Comparison of ENCODE assay signal across 17 mouse cellular contexts in genomic region chr9:43700226-43700579, GRCm38 (mm10). TPM values are rescaled to one million over a fixed set of nuclear protein-coding genes. Genes with fewer than 3 reads are reported as not detected.
DNase-seq lines count a peak whose midpoint lies in the region; ATAC-seq lines count a peak whose summit lies in the region.
"Had no signal": no experiment of that assay in that cellular context is flagged by ENCODE, and none has a peak within 500 bp of the region (broad histone marks: within the 10 kb centered on the region; RNA-seq: fewer than 3 reads in every experiment).

No protein-coding gene starts in this region.

- H3K4me1 ChIP-seq in midbrain, embryonic 12.5 days, result peaks cover 21% of the 10 kb centered on the region
- peaks cover 13% of the 10 kb centered on the region for H3K4me1 ChIP-seq in midbrain, embryonic 15.5 days
- H3K4me1 ChIP-seq in forebrain, embryonic 16.5 days (replicated peaks; ENCODE audit: control insufficient read depth, insufficient read depth, low read length), result peaks cover 16% of the 10 kb centered on the region
- H3K4me1 ChIP-seq in hindbrain, embryonic 16.5 days (ENCODE audit: control insufficient read depth, insufficient read depth, low read depth, low read length), result peaks cover 10% of the 10 kb centered on the region
- H3K4me1 ChIP-seq in neural tube, embryonic 14.5 days (ENCODE audit: control insufficient read depth, insufficient read depth, low read length), result peaks cover 5% of the 10 kb centered on the region
- H3K4me1 ChIP-seq in limb, embryonic 10.5 days, result peaks cover 6% of the 10 kb centered on the region; the same call in 1 of the 2 replicates
- H3K4me1 ChIP-seq: heart, embryonic 12.5 days; limb, embryonic 15.5 days had no signal

- no peaks in the 10 kb centered on the region for H3K36me3 ChIP-seq in midbrain, embryonic 12.5 days
- H3K36me3 ChIP-seq in midbrain, embryonic 15.5 days (replicated peaks), result no peaks in the 10 kb centered on the region
- no peaks in the 10 kb centered on the region for H3K36me3 ChIP-seq in forebrain, embryonic 16.5 days (ENCODE audit: control insufficient read depth, insufficient read depth)
- no peaks in the 10 kb centered on the region for H3K36me3 ChIP-seq in hindbrain, embryonic 16.5 days (ENCODE audit: control insufficient read depth, insufficient read depth, low read length)
- H3K36me3 ChIP-seq in neural tube, embryonic 14.5 days (ENCODE audit: control insufficient read depth, insufficient read depth, low read length), result no peaks in the 10 kb centered on the region
- H3K36me3 ChIP-seq in limb, embryonic 10.5 days, result no peaks in the 10 kb centered on the region
- H3K36me3 ChIP-seq: heart, embryonic 12.5 days; kidney, embryonic 15.5 days; limb, embryonic 15.5 days had no signal

- no peak overlapping the region for H3K9ac ChIP-seq in midbrain, embryonic 12.5 days (replicated peaks)
- no peak overlapping the region for H3K9ac ChIP-seq in midbrain, embryonic 15.5 days
- no peak overlapping the region for H3K9ac ChIP-seq in forebrain, embryonic 16.5 days (replicated peaks; ENCODE audit: low read depth, low read length)
- H3K9ac ChIP-seq in hindbrain, embryonic 16.5 days (ENCODE audit: low read depth, low read length), result no peak overlapping the region
- H3K9ac ChIP-seq in neural tube, embryonic 14.5 days (replicated peaks; ENCODE audit: low read depth, low read length), result no peak overlapping the region
- H3K9ac ChIP-seq: heart, embryonic 12.5 days; kidney, embryonic 15.5 days; limb, embryonic 15.5 days had no signal

- H3K27me3 ChIP-seq in midbrain, embryonic 12.5 days, result no peaks in the 10 kb centered on the region
- H3K27me3 ChIP-seq in midbrain, embryonic 15.5 days (replicated peaks), result no peaks in the 10 kb centered on the region
- H3K27me3 ChIP-seq in forebrain, embryonic 16.5 days (replicated peaks; ENCODE audit: control insufficient read depth, insufficient read depth, low read length), result no peaks in the 10 kb centered on the region
- no peaks in the 10 kb centered on the region for H3K27me3 ChIP-seq in hindbrain, embryonic 16.5 days (replicated peaks; ENCODE audit: control insufficient read depth, insufficient read depth, low read length)
- H3K27me3 ChIP-seq in neural tube, embryonic 14.5 days (ENCODE audit: control insufficient read depth, insufficient read depth, low read length), result no peaks in the 10 kb centered on the region
- no peaks in the 10 kb centered on the region for H3K27me3 ChIP-seq in limb, embryonic 10.5 days (ENCODE audit: low read depth, poor library complexity, severe bottlenecking)
- H3K27me3 ChIP-seq: kidney, embryonic 15.5 days; limb, embryonic 15.5 days had no signal

- H3K27ac ChIP-seq in midbrain, embryonic 12.5 days (replicated peaks), result peak overlapping the region; percentile 76; the same call in 1 of the 2 replicates
- no peak overlapping the region for H3K27ac ChIP-seq in midbrain, embryonic 15.5 days
- peak overlapping the region; percentile 89 for H3K27ac ChIP-seq in forebrain, embryonic 16.5 days (ENCODE audit: low read length)
- H3K27ac ChIP-seq in hindbrain, embryonic 16.5 days (ENCODE audit: low read depth, low read length), result peak overlapping the region; percentile 24; the same call in 1 of the 2 replicates
- H3K27ac ChIP-seq in neural tube, embryonic 14.5 days (ENCODE audit: low read depth, low read length), result peak overlapping the region; percentile 66; the same call in 1 of the 2 replicates
- H3K27ac ChIP-seq in limb, embryonic 10.5 days, result no peak overlapping the region
- H3K27ac ChIP-seq: kidney, embryonic 15.5 days; limb, embryonic 15.5 days had no signal

- WGBS in midbrain, embryonic 12.5 days, result 69% methylated on average over 3 of the region's 3 CpGs
- 51% methylated on average over 3 of the region's 3 CpGs for WGBS in midbrain, embryonic 15.5 days
- 48% methylated on average over 3 of the region's 3 CpGs for WGBS in forebrain, embryonic 16.5 days
- 50% methylated on average over 3 of the region's 3 CpGs for WGBS in hindbrain, embryonic 16.5 days
- WGBS in neural tube, embryonic 14.5 days, result 46% methylated on average over 3 of the region's 3 CpGs
- WGBS in limb, embryonic 10.5 days, result 69% methylated on average over 3 of the region's 3 CpGs

- no peak overlapping the region for H3K4me3 ChIP-seq in midbrain, embryonic 12.5 days
- H3K4me3 ChIP-seq in midbrain, embryonic 15.5 days, result no peak overlapping the region
- H3K4me3 ChIP-seq in forebrain, embryonic 16.5 days (replicated peaks; ENCODE audit: low read length), result no peak overlapping the region
- H3K4me3 ChIP-seq in hindbrain, embryonic 16.5 days (ENCODE audit: low read length), result no peak overlapping the region
- H3K4me3 ChIP-seq in neural tube, embryonic 14.5 days (ENCODE audit: low read depth, low read length), result no peak overlapping the region
- H3K4me3 ChIP-seq in limb, embryonic 10.5 days, result no peak overlapping the region
- H3K4me3 ChIP-seq: heart, embryonic 12.5 days; kidney, embryonic 15.5 days; limb, embryonic 15.5 days had no signal

- peak; percentile 27; the same call in 1 of the 2 replicates for ATAC-seq in midbrain, embryonic 12.5 days (ENCODE audit: low FRiP score, low read depth)
- ATAC-seq in midbrain, embryonic 15.5 days (replicated peaks), result no peak; the same call in 1 of the 2 replicates
- peak; percentile 82 for ATAC-seq in forebrain, embryonic 16.5 days
- ATAC-seq in hindbrain, embryonic 16.5 days, result no peak; the same call in 1 of the 2 replicates
- no peak for ATAC-seq in neural tube, embryonic 14.5 days (ENCODE audit: low read depth)
- no peak for ATAC-seq in inflammation-experienced regulatory T-cells, adult 6 months
- ATAC-seq: intestine, embryonic 16.5 days had no signal

- DNase-seq in limb, embryonic 10.5 days (ENCODE audit: low spot score), result no peak
- no peak for DNase-seq in ovary, postnatal 36 days (ENCODE audit: low spot score)
- DNase-seq: adrenal gland, postnatal 10 days; cerebellum, adult 9-10 months; gastrocnemius, postnatal 14 days; lung, postnatal 10 days; thymus, postnatal 25 days had no signal

- H3K4me2 ChIP-seq in midbrain, embryonic 12.5 days (replicated peaks), result no peak overlapping the region
- no peak overlapping the region for H3K4me2 ChIP-seq in midbrain, embryonic 15.5 days
- no peak overlapping the region; the same call in 1 of the 2 replicates for H3K4me2 ChIP-seq in forebrain, embryonic 16.5 days (ENCODE audit: low read length)
- H3K4me2 ChIP-seq in hindbrain, embryonic 16.5 days (ENCODE audit: low read length), result no peak overlapping the region
- H3K4me2 ChIP-seq in neural tube, embryonic 14.5 days (ENCODE audit: low read depth, low read length), result no peak overlapping the region
- H3K4me2 ChIP-seq: heart, embryonic 12.5 days; kidney, embryonic 15.5 days; limb, embryonic 15.5 days had no signal

- H3K9me3 ChIP-seq in midbrain, embryonic 12.5 days, result no peaks in the 10 kb centered on the region
- H3K9me3 ChIP-seq in midbrain, embryonic 15.5 days, result no peaks in the 10 kb centered on the region
- no peaks in the 10 kb centered on the region for H3K9me3 ChIP-seq in forebrain, embryonic 16.5 days (ENCODE audit: control insufficient read depth, low read length)
- no peaks in the 10 kb centered on the region for H3K9me3 ChIP-seq in hindbrain, embryonic 16.5 days (ENCODE audit: control insufficient read depth, low read length)
- no peaks in the 10 kb centered on the region for H3K9me3 ChIP-seq in neural tube, embryonic 14.5 days (ENCODE audit: control insufficient read depth, low read length)
- no peaks in the 10 kb centered on the region for H3K9me3 ChIP-seq in limb, embryonic 10.5 days (replicated peaks)
- H3K9me3 ChIP-seq: heart, embryonic 12.5 days; kidney, embryonic 15.5 days; limb, embryonic 15.5 days had no signal

RNA-seq across cellular contexts. Expression of gene Nectin1, which starts 43.6 kb away (rescaled TPM):
- 9.7 and 12.5 TPM in 2 replicates for polyA plus RNA-seq in midbrain, embryonic 12.5 days (2016; fragmentation: Nextera tagmentation; extraction: Ambion mirVana)
- 14.7 and 15.9 TPM in 2 replicates for polyA plus RNA-seq in midbrain, embryonic 15.5 days (2015; fragmentation: Nextera tagmentation; extraction: Ambion mirVana)
- polyA plus RNA-seq in forebrain, embryonic 16.5 days (2015; fragmentation: Nextera tagmentation; extraction: Ambion mirVana), result 8.6 and 10.1 TPM in 2 replicates
- 12.9 and 15.5 TPM in 2 replicates for polyA plus RNA-seq in hindbrain, embryonic 16.5 days (2015; fragmentation: Nextera tagmentation; extraction: Ambion mirVana)
- 14.9 and 21.1 TPM in 2 replicates for polyA plus RNA-seq in neural tube, embryonic 14.5 days (2014; fragmentation: Nextera tagmentation; extraction: Ambion mirVana)
- polyA plus RNA-seq in inflammation-experienced regulatory T-cells, adult 6 months (2017; shearing (Covaris generic)), result 1 to 10 TPM in 1 of 3 experiments, under 1 TPM in 2; 0.36 to 2.6 (median 0.57) TPM
- polyA plus RNA-seq in limb, embryonic 10.5 days (2016; fragmentation: Nextera tagmentation; extraction: Ambion mirVana), result 3.8 and 4.2 TPM in 2 replicates

Comparison
In these comparisons a context has a peak if more than half of its experiments do, and no peak if none do; other contexts are left out.
1. ATAC-seq: peak in midbrain, embryonic 12.5 days (single experiment) and forebrain, embryonic 16.5 days (single experiment); none in midbrain, embryonic 15.5 days (single experiment), hindbrain, embryonic 16.5 days (single experiment), neural tube, embryonic 14.5 days (single experiment) and inflammation-experienced regulatory T-cells, adult 6 months (single experiment).
2. H3K27ac ChIP-seq: peak in midbrain, embryonic 12.5 days (single experiment), forebrain, embryonic 16.5 days (single experiment), hindbrain, embryonic 16.5 days (single experiment) and neural tube, embryonic 14.5 days (single experiment); none in midbrain, embryonic 15.5 days (single experiment) and limb, embryonic 10.5 days (single experiment).